Mouse (Mus musculus) CH12.LX (cell line): ENCODE measurements around the gene Mtmr1. TPM values are rescaled to one million over a fixed set of nuclear protein-coding genes. Genes with fewer than 3 reads are reported as not detected.

ENCODE experiments used
- DNase-seq: peaks from one replicate; pipeline ENCODE4 v3.0.0-alpha.2; 2013; ENCODE audit errors: extremely low read depth
- H3K27ac ChIP-seq: 2 replicates; pipeline ENCODE4 v1.5.1; 2012; ENCODE audit warnings: low read depth, mild to moderate bottlenecking, control low read depth, moderate library complexity; ENCODE audit not compliant: insufficient read depth
- H3K27me3 ChIP-seq: replicated peaks from 2 replicates; pipeline ENCODE3; 2012; ENCODE audit warnings: inconsistent platforms
- H3K36me3 ChIP-seq, 2 experiments: replicated peaks in 1 of 2; 2 replicates each; pipeline versions ENCODE3 to v1.6.1; 2012; ENCODE audit warnings: inconsistent platforms in 1 of 2, low read length in 1 of 2, mild to moderate bottlenecking in 1 of 2, mixed read lengths in 1 of 2, moderate library complexity in 1 of 2; ENCODE audit not compliant: control insufficient read depth in 1 of 2, insufficient read depth in 1 of 2
- H3K4me1 ChIP-seq, 2 experiments: 2 replicates each; pipeline ENCODE4 v1.6.1; 2012; ENCODE audit warnings: inconsistent platforms in 1 of 2, moderate library complexity in 1 of 2; ENCODE audit not compliant: insufficient read depth in 2 of 2, control insufficient read depth in 1 of 2
- H3K4me2 ChIP-seq: 2 replicates; pipeline ENCODE4 v1.6.1; 2012; ENCODE audit warnings: low read depth, mild to moderate bottlenecking, control low read depth; ENCODE audit not compliant: poor library complexity, insufficient read depth, severe bottlenecking
- H3K4me3 ChIP-seq, 3 experiments: fragments of 150-350 bp in 1 of 3; sonication (generic) in 1 of 3; replicated peaks in 1 of 3; 2 replicates each; pipeline versions ENCODE3 to v1.5.1; 2011 to 2012; ENCODE audit warnings: low read depth in 2 of 3, low read length in 2 of 3, mild to moderate bottlenecking in 2 of 3, moderate library complexity in 2 of 3, control low read depth in 1 of 3, improper control_type of control experiment in 1 of 3, inconsistent platforms in 1 of 3, mixed read lengths in 1 of 3; ENCODE audit not compliant: poor library complexity in 1 of 3
- H3K79me2 ChIP-seq: replicated peaks from 2 replicates; pipeline ENCODE4 v1.6.1; 2012; ENCODE audit warnings: mild to moderate bottlenecking, moderate library complexity; ENCODE audit not compliant: control insufficient read depth, poor library complexity, insufficient read depth, severe bottlenecking; ENCODE audit errors: extremely low read depth
- H3K9ac ChIP-seq: 2 replicates; pipeline ENCODE4 v1.6.1; 2012; ENCODE audit warnings: low read depth, mild to moderate bottlenecking, control low read depth, moderate library complexity; ENCODE audit not compliant: insufficient read depth
- H3K9me3 ChIP-seq: replicated peaks from 2 replicates; pipeline ENCODE3; 2012; ENCODE audit warnings: low read length, inconsistent platforms, mixed read lengths
- BHLHE40 ChIP-seq: IDR thresholded peaks from 2 replicates; pipeline ENCODE4 v1.6.1; 2011; ENCODE audit warnings: mild to moderate bottlenecking, low read depth, low read length, improper control_type of control experiment
- CHD2 ChIP-seq: IDR thresholded peaks from 2 replicates; pipeline ENCODE4 v1.6.1; 2011; ENCODE audit warnings: low read length, improper control_type of control experiment
- CTCF ChIP-seq, 2 experiments: IDR thresholded peaks in 1 of 2; conservative IDR thresholded peaks in 1 of 2; 2 replicates each; pipeline ENCODE4 v1.5.1; 2011 to 2012; ENCODE audit warnings: low read depth in 2 of 2, low read length in 2 of 2, improper control_type of control experiment in 1 of 2, inconsistent platforms in 1 of 2, mild to moderate bottlenecking in 1 of 2, moderate library complexity in 1 of 2
- EP300 ChIP-seq: IDR thresholded peaks from 2 replicates; pipeline ENCODE4 v1.6.1; 2011; ENCODE audit warnings: low read length, improper control_type of control experiment
- IRF4 ChIP-seq: IDR thresholded peaks from 2 replicates; pipeline ENCODE4 v1.6.1; 2014; ENCODE audit warnings: low read depth, mild to moderate bottlenecking, inconsistent platforms, low read length, improper control_type of control experiment
- JUND ChIP-seq: conservative IDR thresholded peaks from 2 replicates; pipeline ENCODE4 v1.6.1; 2011; ENCODE audit warnings: low read depth, low read length, improper control_type of control experiment
- KAT2A ChIP-seq: IDR thresholded peaks from 2 replicates; pipeline ENCODE4 v1.6.1; 2012; ENCODE audit warnings: low read length, improper control_type of control experiment, inconsistent platforms; ENCODE audit not compliant: insufficient replicate concordance
- MAFK ChIP-seq: IDR thresholded peaks from 2 replicates; pipeline ENCODE4 v1.6.1; 2011; ENCODE audit warnings: low read length, improper control_type of control experiment; ENCODE audit not compliant: insufficient replicate concordance
- MXI1 ChIP-seq: IDR thresholded peaks from 2 replicates; pipeline ENCODE4 v1.6.1; 2011; ENCODE audit warnings: mild to moderate bottlenecking, low read depth, low read length, improper control_type of control experiment
- RCOR1 ChIP-seq: conservative IDR thresholded peaks from 2 replicates; pipeline ENCODE4 v1.6.1; 2012; ENCODE audit warnings: low read depth, mild to moderate bottlenecking, inconsistent platforms, low read length, improper control_type of control experiment
- SIN3A ChIP-seq: IDR thresholded peaks from 2 replicates; pipeline ENCODE4 v1.6.1; 2012; ENCODE audit warnings: low read length, improper control_type of control experiment, inconsistent platforms
- SMC3 ChIP-seq: IDR thresholded peaks from 2 replicates; pipeline ENCODE4 v1.6.1; 2011; ENCODE audit warnings: low read depth, low read length, improper control_type of control experiment
- UBTF ChIP-seq: IDR thresholded peaks from 2 replicates; pipeline ENCODE4 v1.6.1; 2012; ENCODE audit warnings: low read depth, mild to moderate bottlenecking, inconsistent platforms, low read length, improper control_type of control experiment, moderate library complexity
- USF1 ChIP-seq: IDR thresholded peaks from 2 replicates; pipeline ENCODE4 v1.6.1; 2014; ENCODE audit warnings: low read depth, mild to moderate bottlenecking, inconsistent platforms, low read length, improper control_type of control experiment
- USF2 ChIP-seq: conservative IDR thresholded peaks from 2 replicates; pipeline ENCODE4 v1.6.1; 2011; ENCODE audit warnings: low read depth, low read length, improper control_type of control experiment
- ZC3H11A ChIP-seq: IDR thresholded peaks from 2 replicates; pipeline ENCODE4 v1.6.1; 2012; ENCODE audit warnings: low read depth, mild to moderate bottlenecking, inconsistent platforms, low read length, improper control_type of control experiment
- ZKSCAN1 ChIP-seq: IDR thresholded peaks from 2 replicates; pipeline ENCODE4 v1.6.1; 2012; ENCODE audit warnings: low read depth, inconsistent platforms, low read length, improper control_type of control experiment, borderline replicate concordance
- ZNF384 ChIP-seq: IDR thresholded peaks from 2 replicates; pipeline ENCODE4 v1.6.1; 2012; ENCODE audit warnings: low read depth, low read length, improper control_type of control experiment, inconsistent platforms
- dilution Hi-C: fragments of 300-500 bp; cut with MboI; formaldehyde crosslinking; loops from 2 replicates; pipeline ENCODE4 v1.14.3; 2020; ENCODE audit warnings: low sequenced_read_pairs; ENCODE audit not compliant: extremely low pct_unique_long_range_greater_than_20kb, extremely low pct_ligation_motif_present
- in situ Hi-C: fragments of 300-500 bp; cut with MboI; formaldehyde crosslinking; loops from 3 replicates; pipeline ENCODE4 v1.14.3; 2019; ENCODE audit warnings: low sequenced_read_pairs, low pct_ligation_motif_present, low pct_unique_long_range_greater_than_20kb, mixed read lengths
- polyA plus RNA-seq: library from polyadenylated mRNA; unstranded; fragments of >175 nt; gene quantifications from 2 replicates; pipeline ENCODE4 v1.2.1, GENCODE M21; 2012; ENCODE audit warnings: low read depth; ENCODE audit not compliant: insufficient read length
- total RNA-seq, 2 experiments: library from RNA; depleted of rRNA; stranded (reverse); fragments of 300-350 nt in 1 of 2; fragments of >200 nt in 1 of 2; gene quantifications; 2 replicates each; pipeline ENCODE4 v1.2.3; 2012 to 2014

The Mtmr1 gene
- total and polyA plus RNA-seq, 3 experiments, result 15.3 to 35.3 (median 17.5) TPM

GRCm38 (mm10) chrX:71365011-71365410 lies 451 bp downstream of the Mtmr1 start:
- dilution Hi-C loops, result no loop called here
- Histone ChIP-seq H3K9ac (peak overlapping the region; percentile 94), H3K79me2 (no peaks in the 10 kb centered on the region; the same call in 1 of the 2 replicates), H3K27ac (peak overlapping the region; percentile 24; the same call in 1 of the 2 replicates), H3K4me2 (peak overlapping the region; percentile 61), H3K27me3 (no peaks in the 10 kb centered on the region), H3K4me1 (peaks cover 0 to 17% of the 10 kb centered on the region in 2 experiments; a peak in 1 of 4 replicates), H3K9me3 (no peaks in the 10 kb centered on the region), H3K4me3 (peak overlapping the region; percentile 51 to 94 (median 72)), H3K36me3 (peaks cover 0 to 2% of the 10 kb centered on the region in 2 experiments)
- in situ Hi-C loops, result no loop called here
- no peak for DNase-seq
- 0 out of 2 replicates have a peak, but pooled peaks have one; percentile 22 for TF ChIP-seq UBTF
- no peak for TF ChIP-seq JUND
- no peak for TF ChIP-seq ZC3H11A
- 0 out of 2 replicates have a peak, but pooled peaks have one; percentile 21 for TF ChIP-seq SIN3A
- TF ChIP-seq SMC3, result no peak

GRCm38 (mm10) chrX:71365510-71365909 lies 950 bp downstream of the Mtmr1 start:
- H3K9me3 ChIP-seq, result no peaks in the 10 kb centered on the region
- DNase-seq, result no peak

GRCm38 (mm10) chrX:71366973-71367372 lies 2.4 kb downstream of the Mtmr1 start:
- H3K9me3 ChIP-seq, result no peaks in the 10 kb centered on the region
- dilution Hi-C loops, result no loop called here
- no peak overlapping the region for H3K4me3 ChIP-seq
- peak overlapping the region; percentile 38 for H3K4me2 ChIP-seq
- peaks cover 0 to 17% of the 10 kb centered on the region in 2 experiments; a peak in 1 of 4 replicates for H3K4me1 ChIP-seq
- TF ChIP-seq UBTF (no peak), IRF4 (no peak), CHD2 (no peak), JUND (no peak), KAT2A (no peak), MXI1 (no peak), ZNF384 (no peak), RCOR1 (no peak), CTCF (conservative IDR thresholded peaks at IDR 0.05 in 1 of 2, IDR thresholded peaks at IDR 0.05 in 1 of 2; ENCODE audit: low read depth in 2 of 2, low read length in 2 of 2) (no peak), USF2 (no peak), ZKSCAN1 (no peak), USF1 (no peak), EP300 (no peak)
- in situ Hi-C loops, result no loop called here
- H3K79me2 ChIP-seq, result no peaks in the 10 kb centered on the region; the same call in 1 of the 2 replicates
- H3K9ac ChIP-seq, result no peak overlapping the region; the same call in 1 of the 2 replicates
- no peaks in the 10 kb centered on the region for H3K27me3 ChIP-seq
- H3K27ac ChIP-seq, result no peak overlapping the region; the same call in 1 of the 2 replicates
- peak; percentile 26 for DNase-seq
- peaks cover 0 to 5% of the 10 kb centered on the region in 2 experiments for H3K36me3 ChIP-seq

More at GRCm38 (mm10) chrX:71365510-71365909, 950 bp downstream of the Mtmr1 start:
- in situ Hi-C loops (no loop called here), dilution Hi-C loops (no loop called here)
- Histone ChIP-seq H3K4me2 (peak overlapping the region; percentile 61; the same call in 1 of the 2 replicates), H3K4me3 (peak overlapping the region; percentile 55 to 94 (median 72)), H3K36me3 (peaks cover 0 to 5% of the 10 kb centered on the region in 2 experiments), H3K79me2 (no peaks in the 10 kb centered on the region; the same call in 1 of the 2 replicates), H3K4me1 (peaks cover 0 to 17% of the 10 kb centered on the region in 2 experiments; a peak in 1 of 4 replicates), H3K27me3 (no peaks in the 10 kb centered on the region), H3K27ac (no peak overlapping the region), H3K9ac (peak overlapping the region; percentile 94; the same call in 1 of the 2 replicates)
- no peak for TF ChIP-seq MAFK
- TF ChIP-seq BHLHE40, result no peak
- no peak for TF ChIP-seq MXI1
